Mouse (Mus musculus) forebrain, postnatal 0 days (tissue): ENCODE measurements around the gene Speer4f2. TPM values are rescaled to one million over a fixed set of nuclear protein-coding genes. Genes with fewer than 3 reads are reported as not detected.

ENCODE experiments used
- ATAC-seq: fragments of 200-750 bp; cut with Nextera tagmentation; 2 replicates; pipeline ENCODE4 v1.8.0; 2017; ENCODE audit warnings: mild to moderate bottlenecking, moderate library complexity
- DNase-seq: peaks from one replicate; pipeline ENCODE4 v3.0.0-alpha.2; 2015
- H3K27ac ChIP-seq: fragments of 300-500 bp; sonication (generic); 2 replicates; pipeline ENCODE4 v1.5.1; 2014; ENCODE audit warnings: low read depth, mild to moderate bottlenecking, antibody characterized with exemption, low read length, moderate library complexity, mixed read lengths
- H3K27me3 ChIP-seq: fragments of 300-500 bp; sonication (generic); 2 replicates; pipeline ENCODE4 v1.6.1; 2014; ENCODE audit warnings: mild to moderate bottlenecking, low read length, mixed read lengths; ENCODE audit not compliant: insufficient read depth
- H3K36me3 ChIP-seq: fragments of 300-500 bp; sonication (generic); 2 replicates; pipeline ENCODE4 v1.6.1; 2014; ENCODE audit warnings: mild to moderate bottlenecking, moderate library complexity; ENCODE audit not compliant: insufficient read depth
- H3K4me1 ChIP-seq: fragments of 300-500 bp; sonication (generic); 2 replicates; pipeline ENCODE4 v1.6.1; 2014; ENCODE audit warnings: antibody characterized with exemption; ENCODE audit not compliant: insufficient read depth
- H3K4me2 ChIP-seq: fragments of 300-500 bp; sonication (generic); 2 replicates; pipeline ENCODE4 v1.6.1; 2014; ENCODE audit warnings: low read depth, mild to moderate bottlenecking, moderate library complexity
- H3K4me3 ChIP-seq: fragments of 300-500 bp; sonication (generic); 2 replicates; pipeline ENCODE4 v1.5.1; 2014; ENCODE audit warnings: low read depth, low read length, mixed read lengths
- H3K9ac ChIP-seq: fragments of 300-500 bp; sonication (generic); 2 replicates; pipeline ENCODE4 v1.6.1; 2014; ENCODE audit warnings: mild to moderate bottlenecking
- H3K9me3 ChIP-seq: fragments of 300-500 bp; sonication (generic); 2 replicates; pipeline ENCODE4 v1.6.1; 2016; ENCODE audit warnings: low read length
- CTCF ChIP-seq: sonication (generic); IDR thresholded peaks from 2 replicates; pipeline ENCODE4 v1.5.1; 2016; ENCODE audit warnings: antibody characterized with exemption, control low read depth, low read depth
- WGBS: fragments of 180-500 bp; shearing (Covaris S2); extraction: QIAGEN DNeasy Blood & Tissue Kit; methylation state at CpG from one replicate; pipeline ENCODE4 v1.1.7; 2014; 5-methylcytosine and 5-hydroxymethylcytosine counted together
- polyA plus RNA-seq: library from polyadenylated mRNA; unstranded; fragments of >200 nt; fragmentation: Nextera tagmentation; extraction: Ambion mirVana; gene quantifications from 2 replicates; pipeline ENCODE4 v1.2.1, GENCODE M21; 2015
- total RNA-seq: library from RNA; depleted of rRNA; stranded (reverse); fragments of >200 nt; gene quantifications from 2 replicates; pipeline ENCODE4 v1.2.3, GENCODE M21; 2014; rRNA removed

Gene Speer4f2
- total and polyA plus RNA-seq, 2 experiments from 2014 or later, result not detected

DNA sequence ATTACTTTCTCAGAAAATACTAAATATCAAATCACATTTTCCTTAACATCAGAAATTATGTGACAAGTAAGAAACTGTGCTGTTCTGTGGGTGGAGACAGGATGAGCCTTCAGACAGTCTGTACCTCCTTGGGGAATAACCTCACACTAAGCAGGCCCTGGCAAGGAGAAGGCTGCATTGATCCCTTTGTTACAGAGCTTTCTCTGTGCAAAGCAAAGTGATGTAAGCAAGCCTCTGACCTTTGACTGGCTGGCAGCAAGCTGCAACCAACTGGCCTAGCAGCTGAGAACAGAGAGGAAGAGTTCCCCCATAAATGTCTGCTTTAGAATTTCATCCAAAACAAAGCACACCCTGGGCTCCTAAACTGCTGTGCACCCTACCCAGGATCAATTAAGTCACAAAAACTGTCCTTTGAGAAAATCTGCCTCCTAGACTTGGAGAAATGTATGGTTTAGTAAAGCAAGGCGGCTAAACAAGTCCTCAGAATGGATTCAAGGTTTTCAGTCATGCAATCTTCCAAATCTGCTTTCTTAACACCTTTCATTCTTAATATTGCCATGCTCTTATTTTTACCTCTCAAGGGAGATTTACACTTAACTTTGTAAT, 46.3 kb downstream of the Speer4f2 start:
- H3K4me3 ChIP-seq, result no peak overlapping the region
- H3K4me1 ChIP-seq, result no peaks in the 10 kb centered on the region
- no peaks in the 10 kb centered on the region for H3K9me3 ChIP-seq
- DNase-seq (no peak), ATAC-seq (no peak)
- H3K27me3 ChIP-seq, result no peaks in the 10 kb centered on the region
- no peaks in the 10 kb centered on the region for H3K36me3 ChIP-seq
- WGBS, result 62% methylated on average over 1 of the region's 1 CpGs
- TF ChIP-seq CTCF, result no peak
- H3K9ac ChIP-seq, result no peak overlapping the region
- H3K27ac ChIP-seq, result no peak overlapping the region
- H3K4me2 ChIP-seq, result no peak overlapping the region

DNA sequence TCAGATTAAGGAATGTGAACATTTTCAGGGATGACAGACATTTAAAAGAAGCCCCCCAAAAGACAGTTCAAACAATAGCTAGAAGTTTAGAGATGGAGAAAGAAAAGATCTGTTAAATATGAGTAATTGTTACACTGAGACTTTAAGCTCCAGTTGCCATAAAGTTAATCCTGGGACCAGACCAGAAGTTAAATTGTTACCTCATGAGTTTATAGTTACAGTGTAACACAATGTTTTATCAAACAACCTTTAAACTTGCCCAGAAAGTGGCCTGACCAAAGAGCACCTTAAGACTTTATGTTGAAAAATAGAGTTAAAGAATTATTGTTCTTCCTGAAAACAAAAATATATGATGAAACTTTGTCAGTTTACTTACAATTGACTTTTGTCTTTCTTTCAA, 46.9 kb downstream of the Speer4f2 start:
- Histone ChIP-seq H3K9me3 (no peaks in the 10 kb centered on the region), H3K4me3 (no peak overlapping the region), H3K4me1 (no peaks in the 10 kb centered on the region), H3K9ac (no peak overlapping the region), H3K4me2 (no peak overlapping the region), H3K27ac (no peak overlapping the region), H3K27me3 (no peaks in the 10 kb centered on the region), H3K36me3 (no peaks in the 10 kb centered on the region)
- ATAC-seq (no peak), DNase-seq (no peak)
- TF ChIP-seq CTCF, result no peak

DNA sequence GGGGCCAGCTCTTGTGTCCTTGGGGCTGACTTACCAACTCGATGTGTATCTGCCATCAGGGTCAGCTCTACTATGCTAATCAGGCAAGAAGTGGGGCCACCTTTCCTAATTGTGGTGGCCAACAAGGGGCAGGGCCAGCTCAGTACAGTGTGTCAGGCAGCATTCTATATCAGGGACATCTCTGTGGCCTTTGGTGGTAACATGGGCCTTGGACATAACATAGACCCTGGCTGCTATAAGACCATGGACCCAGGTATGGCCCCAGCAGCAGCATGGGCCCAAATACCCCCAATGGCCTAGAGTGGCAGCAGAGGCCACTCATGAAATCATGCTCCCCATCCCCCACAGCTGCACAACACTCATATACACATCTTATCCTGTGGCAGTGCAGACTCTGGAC, 49.2 kb downstream of the Speer4f2 start:
- Histone ChIP-seq H3K9ac (no peak overlapping the region), H3K4me3 (no peak overlapping the region), H3K27me3 (no peaks in the 10 kb centered on the region), H3K4me2 (no peak overlapping the region), H3K36me3 (no peaks in the 10 kb centered on the region), H3K4me1 (no peaks in the 10 kb centered on the region), H3K27ac (no peak overlapping the region), H3K9me3 (no peaks in the 10 kb centered on the region)
- TF ChIP-seq CTCF, result no peak
- no peak for DNase-seq
- WGBS, result 86% methylated on average over 1 of the region's 1 CpGs
- no peak for ATAC-seq

DNA sequence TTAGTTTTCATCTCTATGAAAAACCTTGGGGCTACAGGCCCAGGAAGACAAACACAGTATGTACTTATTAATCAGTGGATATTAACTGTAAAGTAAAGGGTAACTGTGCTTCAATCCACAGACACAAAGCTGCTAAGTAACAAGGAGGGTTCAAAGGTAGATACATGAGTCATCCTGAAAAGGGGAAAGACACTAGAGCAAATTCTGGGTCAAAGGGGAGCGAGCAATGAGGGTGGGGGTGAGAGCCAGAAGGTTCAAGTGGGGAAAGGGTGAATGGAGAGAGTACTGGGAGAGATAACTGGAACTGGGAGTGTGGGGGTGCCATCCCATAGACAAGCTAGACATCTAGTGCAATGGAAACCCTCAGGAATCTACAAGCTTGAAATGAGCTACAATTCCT, 54.0 kb downstream of the Speer4f2 start:
- no peak for ATAC-seq
- Histone ChIP-seq H3K4me1 (no peaks in the 10 kb centered on the region), H3K27ac (no peak overlapping the region), H3K9me3 (no peaks in the 10 kb centered on the region), H3K4me3 (no peak overlapping the region), H3K4me2 (no peak overlapping the region), H3K36me3 (no peaks in the 10 kb centered on the region), H3K9ac (no peak overlapping the region), H3K27me3 (no peaks in the 10 kb centered on the region)
- WGBS, result 76% methylated on average over 1 of the region's 1 CpGs
- TF ChIP-seq CTCF, result no peak
- no peak for DNase-seq

Other genes starting within 250 kb of the Speer4f2 start
- not detected in 2 replicates for gene Speer4f1, start 102.9 kb downstream of the Speer4f2 start, total RNA-seq
- gene Speer4f1, start 102.9 kb downstream of the Speer4f2 start, polyA plus RNA-seq, result not detected in 2 replicates
- 44.7 and 53.7 TPM in 2 replicates for gene Sema3c, start 201.1 kb downstream of the Speer4f2 start, total RNA-seq
- 16.9 and 21.6 TPM in 2 replicates for gene Sema3c, start 201.1 kb downstream of the Speer4f2 start, polyA plus RNA-seq